Mouse (Mus musculus): ENCODE data around the gene Atp5j. TPM values are rescaled to one million over a fixed set of nuclear protein-coding genes. Genes with fewer than 3 reads are reported as not detected.

Gene Atp5j
- polyA plus RNA-seq, 1 experiment, result 133 TPM

DNA sequence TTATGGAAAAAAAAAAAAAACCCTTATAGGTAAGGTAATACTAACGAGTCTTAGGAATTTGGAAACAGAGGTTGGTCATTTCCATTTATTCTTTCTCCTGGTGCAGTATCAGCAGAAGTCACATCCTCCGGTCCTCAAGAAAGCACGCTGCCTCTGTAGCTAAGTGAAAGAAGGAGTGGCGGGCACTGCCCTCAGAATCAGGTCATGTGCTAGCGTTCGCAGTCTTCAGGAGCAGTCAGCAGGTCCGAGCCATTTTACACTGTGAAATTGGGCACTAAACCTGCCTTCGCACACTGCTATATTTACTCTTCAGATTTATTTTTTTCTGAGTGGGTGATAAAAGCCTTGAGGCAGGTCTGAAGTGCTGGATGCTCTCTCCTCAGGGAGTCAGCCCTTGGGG, 21.6 kb downstream of the Atp5j start:
- TF ChIP-seq FLI1 (IDR thresholded peaks at IDR 0.05; ENCODE audit: low read length) (no peak), GATA1 (IDR thresholded peaks at IDR 0.05; ENCODE audit: borderline replicate concordance, low read length) (no peak)
- no peaks in the 10 kb centered on the region for H3K27me3 ChIP-seq (replicated peaks)
- peaks cover 58% of the 10 kb centered on the region for H3K4me1 ChIP-seq
- no peaks in the 10 kb centered on the region for H3K9me3 ChIP-seq
- peak overlapping the region; percentile 90 for H3K4me3 ChIP-seq (replicated peaks)
- H3K36me3 ChIP-seq (replicated peaks; ENCODE audit: low read length), result no peaks in the 10 kb centered on the region

DNA sequence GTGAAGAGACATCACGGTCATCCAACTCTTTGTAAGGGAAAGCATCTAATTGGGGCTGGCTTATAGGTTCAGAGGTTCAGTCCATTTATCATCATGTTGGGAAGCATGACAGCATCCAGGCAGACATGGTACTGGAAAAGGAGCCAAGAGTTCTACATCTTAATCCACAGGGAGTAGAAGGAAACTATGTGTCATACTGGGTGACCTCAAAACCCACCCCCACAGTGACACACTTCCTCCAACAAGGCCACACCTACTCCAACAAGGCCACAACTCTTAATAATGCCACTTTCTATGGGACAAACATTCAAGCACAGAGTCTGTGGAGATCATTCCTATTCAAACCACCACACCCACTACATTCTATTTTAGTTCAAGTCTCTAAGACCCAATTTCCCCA, 25.2 kb downstream of the Atp5j start:
- H3K4me3 ChIP-seq (replicated peaks), result no peak overlapping the region
- peaks cover 15% of the 10 kb centered on the region for H3K36me3 ChIP-seq (replicated peaks; ENCODE audit: low read length)
- H3K27me3 ChIP-seq (replicated peaks), result no peaks in the 10 kb centered on the region
- peaks cover 53% of the 10 kb centered on the region for H3K4me1 ChIP-seq
- H3K9me3 ChIP-seq, result peaks cover 6% of the 10 kb centered on the region
- TF ChIP-seq FLI1 (IDR thresholded peaks at IDR 0.05; ENCODE audit: low read length), result no peak
- no peak for TF ChIP-seq GATA1 (IDR thresholded peaks at IDR 0.05; ENCODE audit: borderline replicate concordance, low read length)

GRCm38 (mm10) chr16:84807874-84808273, 27.6 kb downstream of the Atp5j start:
- peaks cover 15% of the 10 kb centered on the region for H3K36me3 ChIP-seq (replicated peaks; ENCODE audit: low read length)
- TF ChIP-seq FLI1 (IDR thresholded peaks at IDR 0.05; ENCODE audit: low read length), result no peak
- no peak for TF ChIP-seq GATA1 (IDR thresholded peaks at IDR 0.05; ENCODE audit: borderline replicate concordance, low read length)
- peaks cover 42% of the 10 kb centered on the region for H3K4me1 ChIP-seq
- H3K9me3 ChIP-seq, result peaks cover 6% of the 10 kb centered on the region
- no peaks in the 10 kb centered on the region for H3K27me3 ChIP-seq (replicated peaks)
- H3K4me3 ChIP-seq (replicated peaks), result no peak overlapping the region

- Histone ChIP-seq H3K4me1 (peaks cover 43% of the 10 kb centered on the region), H3K4me3 (replicated peaks) (no peak overlapping the region), H3K36me3 (replicated peaks; ENCODE audit: low read length) (peaks cover 15% of the 10 kb centered on the region), H3K9me3 (peaks cover 6% of the 10 kb centered on the region), H3K27me3 (replicated peaks) (no peaks in the 10 kb centered on the region)
- no peak for TF ChIP-seq FLI1 (IDR thresholded peaks at IDR 0.05; ENCODE audit: low read length)
- no peak for TF ChIP-seq GATA1 (IDR thresholded peaks at IDR 0.05; ENCODE audit: borderline replicate concordance, low read length)
Measured at GRCm38 (mm10) chr16:84806175-84806574, 29.2 kb downstream of the Atp5j start.

DNA sequence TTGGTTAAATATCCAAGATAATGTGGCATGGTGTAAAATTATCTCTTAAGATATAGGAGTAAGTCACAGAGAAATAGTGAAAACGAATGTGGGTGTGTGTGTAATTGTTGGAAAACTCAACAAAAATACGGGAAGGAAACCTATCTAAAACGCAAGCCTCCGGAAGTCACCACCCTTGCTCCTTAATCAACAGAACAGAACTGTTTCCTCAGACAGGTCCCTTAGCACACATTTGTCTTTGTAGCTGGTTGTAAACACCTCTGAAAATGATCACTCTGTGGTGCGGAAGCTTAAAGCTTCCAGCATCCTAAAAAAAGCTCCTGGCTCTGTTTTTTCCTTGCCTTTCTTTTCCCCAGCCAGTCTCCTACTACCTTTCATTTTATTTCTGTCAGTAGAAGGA, 30.6 kb downstream of the Atp5j start:
- Histone ChIP-seq H3K27me3 (replicated peaks) (no peaks in the 10 kb centered on the region), H3K4me3 (replicated peaks) (peak overlapping the region; percentile 43), H3K9me3 (peaks cover 6% of the 10 kb centered on the region), H3K4me1 (peaks cover 37% of the 10 kb centered on the region), H3K36me3 (replicated peaks; ENCODE audit: low read length) (peaks cover 15% of the 10 kb centered on the region)
- no peak for TF ChIP-seq GATA1 (IDR thresholded peaks at IDR 0.05; ENCODE audit: borderline replicate concordance, low read length)
- TF ChIP-seq FLI1 (IDR thresholded peaks at IDR 0.05; ENCODE audit: low read length), result no peak

- no peak overlapping the region for H3K4me3 ChIP-seq (replicated peaks)
- H3K36me3 ChIP-seq (replicated peaks; ENCODE audit: low read length), result peaks cover 6% of the 10 kb centered on the region
- TF ChIP-seq GATA1 (IDR thresholded peaks at IDR 0.05; ENCODE audit: borderline replicate concordance, low read length) (no peak), FLI1 (IDR thresholded peaks at IDR 0.05; ENCODE audit: low read length) (no peak)
- H3K4me1 ChIP-seq, result peaks cover 40% of the 10 kb centered on the region
- H3K27me3 ChIP-seq (replicated peaks), result no peaks in the 10 kb centered on the region
- H3K9me3 ChIP-seq, result no peaks in the 10 kb centered on the region
Measured at GRCm38 (mm10) chr16:84802217-84802616, 33.2 kb downstream of the Atp5j start.

DNA sequence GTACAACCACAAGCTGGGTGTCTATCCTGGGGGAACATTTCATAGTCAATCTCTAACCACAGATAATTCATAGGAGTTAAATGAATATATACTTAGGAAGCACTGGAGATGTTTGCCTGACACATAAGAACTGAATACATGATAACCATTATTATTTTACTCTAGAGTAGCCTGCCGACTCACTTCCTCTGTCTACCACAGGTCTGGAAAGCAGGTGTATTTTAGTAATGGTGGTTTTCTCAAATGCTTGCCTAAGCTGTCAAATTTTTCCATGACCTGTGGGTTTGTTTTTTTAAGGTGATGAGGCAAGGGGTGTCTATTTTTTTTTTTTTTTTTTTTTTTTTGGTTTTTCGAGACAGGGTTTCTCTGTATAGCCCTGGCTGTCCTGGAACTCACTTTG, 35.4 kb downstream of the Atp5j start:
- Histone ChIP-seq H3K27me3 (replicated peaks) (no peaks in the 10 kb centered on the region), H3K9me3 (no peaks in the 10 kb centered on the region), H3K4me3 (replicated peaks) (no peak overlapping the region), H3K4me1 (peaks cover 36% of the 10 kb centered on the region), H3K36me3 (replicated peaks; ENCODE audit: low read length) (no peaks in the 10 kb centered on the region)
- no peak for TF ChIP-seq GATA1 (IDR thresholded peaks at IDR 0.05; ENCODE audit: borderline replicate concordance, low read length)
- TF ChIP-seq FLI1 (IDR thresholded peaks at IDR 0.05; ENCODE audit: low read length), result no peak

GRCm38 (mm10) chr16:84796678-84797077, 38.7 kb downstream of the Atp5j start:
- Histone ChIP-seq H3K9me3 (no peaks in the 10 kb centered on the region), H3K36me3 (replicated peaks; ENCODE audit: low read length) (no peaks in the 10 kb centered on the region), H3K4me3 (replicated peaks) (no peak overlapping the region), H3K4me1 (peaks cover 15% of the 10 kb centered on the region), H3K27me3 (replicated peaks) (no peaks in the 10 kb centered on the region)
- TF ChIP-seq GATA1 (IDR thresholded peaks at IDR 0.05; ENCODE audit: borderline replicate concordance, low read length) (no peak), FLI1 (IDR thresholded peaks at IDR 0.05; ENCODE audit: low read length) (no peak)

DNA sequence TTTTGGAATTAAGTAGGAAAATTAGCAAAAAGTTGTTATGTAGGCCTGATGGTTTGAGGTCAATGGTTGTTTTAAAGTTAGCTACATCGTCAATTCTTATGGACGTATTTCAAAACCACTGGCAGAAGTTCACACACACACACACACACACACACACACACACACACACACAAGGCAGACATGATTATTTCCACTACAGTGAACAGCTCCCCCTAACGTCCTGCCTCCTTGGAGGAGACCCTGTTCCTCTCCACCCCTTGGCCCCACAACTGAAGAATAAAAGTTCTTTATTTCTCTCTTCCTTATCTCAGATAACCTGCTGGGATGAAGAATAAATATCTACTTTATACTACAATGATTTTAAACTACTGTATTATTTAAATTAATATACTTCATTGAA, 40.1 kb downstream of the Atp5j start:
- Histone ChIP-seq H3K4me3 (replicated peaks) (no peak overlapping the region), H3K9me3 (0 out of 2 replicates have a peak, but pooled peaks cover 4% of the 10 kb centered on the region), H3K4me1 (peaks cover 12% of the 10 kb centered on the region), H3K36me3 (replicated peaks; ENCODE audit: low read length) (no peaks in the 10 kb centered on the region), H3K27me3 (replicated peaks) (no peaks in the 10 kb centered on the region)
- TF ChIP-seq FLI1 (IDR thresholded peaks at IDR 0.05; ENCODE audit: low read length) (no peak), GATA1 (IDR thresholded peaks at IDR 0.05; ENCODE audit: borderline replicate concordance, low read length) (no peak)

- Histone ChIP-seq H3K9me3 (0 out of 2 replicates have a peak, but pooled peaks cover 4% of the 10 kb centered on the region), H3K27me3 (replicated peaks) (no peaks in the 10 kb centered on the region), H3K36me3 (replicated peaks; ENCODE audit: low read length) (no peaks in the 10 kb centered on the region), H3K4me1 (0 out of 2 replicates have a peak, but pooled peaks cover 5% of the 10 kb centered on the region), H3K4me3 (replicated peaks) (no peak overlapping the region)
- TF ChIP-seq GATA1 (IDR thresholded peaks at IDR 0.05; ENCODE audit: borderline replicate concordance, low read length) (no peak), FLI1 (IDR thresholded peaks at IDR 0.05; ENCODE audit: low read length) (no peak)
Measured at GRCm38 (mm10) chr16:84793401-84793800, 42.0 kb downstream of the Atp5j start.
